Comparison of ENCODE assay signal across 9 mouse cellular contexts in the genomic region with DNA sequence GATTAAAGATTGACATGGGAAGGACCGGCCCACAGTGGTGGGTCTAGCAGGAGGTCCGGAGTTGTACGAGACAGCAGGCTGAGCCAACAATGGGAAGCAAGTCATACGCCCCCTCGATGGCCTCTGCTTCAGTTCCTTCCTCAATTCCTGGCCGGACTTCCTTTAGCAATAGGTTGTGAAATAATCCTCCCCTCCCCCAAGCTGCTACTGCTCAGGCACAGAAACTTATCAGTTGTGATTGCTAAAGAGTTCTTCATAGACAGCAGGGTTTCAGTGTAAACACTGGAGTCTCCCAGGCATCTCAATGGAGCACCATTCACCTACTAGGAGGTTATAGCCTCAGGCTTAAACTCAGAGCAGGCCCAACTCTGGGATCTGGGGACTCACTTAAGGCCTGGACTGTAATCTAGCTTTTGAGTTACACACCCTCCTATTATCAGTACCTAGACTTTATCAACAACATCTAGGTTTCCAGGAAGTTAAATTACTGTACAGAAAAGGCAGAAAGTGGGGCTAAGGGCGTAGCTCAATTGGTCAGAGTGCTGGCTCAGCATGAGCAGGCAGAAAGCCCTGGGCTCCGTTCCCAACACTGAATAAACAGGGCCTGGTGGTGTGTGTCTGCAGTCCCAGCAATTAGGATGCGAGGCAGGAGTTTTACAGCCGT.
DNase-seq lines count a peak whose midpoint lies in the region; ATAC-seq and TF ChIP-seq lines count a peak whose summit lies in the region.
"Had no signal": no experiment of that assay in that cellular context is flagged by ENCODE, and none has a peak within 500 bp of the region (broad histone marks: within the 10 kb centered on the region; RNA-seq: fewer than 3 reads in every experiment).

No protein-coding gene starts in this region.

- H3K36me3 ChIP-seq in ES-Bruce4 (ENCODE audit: control insufficient read depth, insufficient read depth, low read length, poor library complexity, severe bottlenecking), result 0 out of 2 replicates have a peak, but pooled peaks cover 2% of the 10 kb centered on the region
- peaks cover 22% of the 10 kb centered on the region for H3K36me3 ChIP-seq in forebrain, embryonic 14.5 days (ENCODE audit: control insufficient read depth, insufficient read depth, low read length)
- H3K36me3 ChIP-seq in lung, embryonic 16.5 days (ENCODE audit: control insufficient read depth, insufficient read depth, low read length), result peaks cover 4% of the 10 kb centered on the region

- WGBS in forebrain, embryonic 14.5 days, result 40% methylated on average over 10 of the region's 10 CpGs
- 16% methylated on average over 10 of the region's 10 CpGs for WGBS in lung, embryonic 16.5 days

- intact Hi-C loops in heart, postnatal 36 days (cut with DNase I), result loop anchor here (2.0 kb wide), 2 partner anchors 21 to 23 kb away; no protein-coding TSS in a partner anchor

- no peak overlapping the region for H3K9ac ChIP-seq in ES-Bruce4 (ENCODE audit: low read depth, poor library complexity, severe bottlenecking)
- H3K9ac ChIP-seq in forebrain, embryonic 14.5 days (ENCODE audit: low read length), result no peak overlapping the region
- H3K9ac ChIP-seq in lung, embryonic 16.5 days (ENCODE audit: low read length), result peak overlapping the region; percentile 34; the same call in 1 of the 2 replicates

- DNase-seq in forebrain, embryonic 14.5 days (ENCODE audit: low spot score), result peak; percentile 72
- peak; percentile 79 to 83 for DNase-seq in heart, postnatal 36 days
- peak; percentile 48 to 79 for DNase-seq in layer of hippocampus, adult 2 months (ENCODE audit: low spot score in 2 of 2)
- peak; percentile 64 for DNase-seq in ovary, postnatal 36 days (ENCODE audit: low spot score)
- no peak for DNase-seq in retina, embryonic 14.5 days (ENCODE audit: low spot score)

- no peaks in the 10 kb centered on the region for H3K9me3 ChIP-seq in ES-Bruce4 (replicated peaks; ENCODE audit: control insufficient read depth, insufficient read depth, low read length, poor library complexity, severe bottlenecking)
- no peaks in the 10 kb centered on the region for H3K9me3 ChIP-seq in forebrain, embryonic 14.5 days (replicated peaks; ENCODE audit: control insufficient read depth, low read length)
- no peaks in the 10 kb centered on the region for H3K9me3 ChIP-seq in lung, embryonic 16.5 days (ENCODE audit: control insufficient read depth, low read length)

- ATAC-seq in forebrain, embryonic 14.5 days, result peak; percentile 81
- peak; percentile 92 for ATAC-seq in lung, embryonic 16.5 days (ENCODE audit: low read depth)

- H3K4me2 ChIP-seq in forebrain, embryonic 14.5 days (ENCODE audit: low read length), result no peak overlapping the region
- peak overlapping the region; percentile 17; the same call in 1 of the 2 replicates for H3K4me2 ChIP-seq in lung, embryonic 16.5 days (ENCODE audit: low read depth, low read length)

- peak; percentile 86 for TF ChIP-seq EP300 in ES-Bruce4 (IDR thresholded peaks at IDR 0.05; ENCODE audit: insufficient read depth, low read depth, low read length)

- TF ChIP-seq CTCF in ES-Bruce4 (IDR thresholded peaks at IDR 0.05; ENCODE audit: low read depth, low read length), result no peak
- no peak for TF ChIP-seq CTCF in bone marrow macrophage, adult 2 months (IDR thresholded peaks at IDR 0.05; ENCODE audit: low read depth, low read length)
- peak; percentile 28; the same call in 1 of the 2 replicates for TF ChIP-seq CTCF in layer of hippocampus, adult 2 months (conservative IDR thresholded peaks at IDR 0.05)

- peak overlapping the region; percentile 81 for H3K27ac ChIP-seq in ES-Bruce4 (ENCODE audit: insufficient read depth, low read length)
- H3K27ac ChIP-seq in bone marrow macrophage, adult 2 months (ENCODE audit: insufficient read depth, low read depth, low read length), result peak overlapping the region; percentile 90
- H3K27ac ChIP-seq in forebrain, embryonic 14.5 days (ENCODE audit: low read depth, low read length), result peak overlapping the region; percentile 58
- peak overlapping the region; percentile 77 for H3K27ac ChIP-seq in layer of hippocampus, adult 2 months
- H3K27ac ChIP-seq in lung, embryonic 16.5 days (ENCODE audit: low read length), result peak overlapping the region; percentile 92

- no peaks in the 10 kb centered on the region for H3K27me3 ChIP-seq in ES-Bruce4 (ENCODE audit: control insufficient read depth, insufficient read depth, low read length, poor library complexity, severe bottlenecking)
- no peaks in the 10 kb centered on the region for H3K27me3 ChIP-seq in forebrain, embryonic 14.5 days (replicated peaks; ENCODE audit: control insufficient read depth, insufficient read depth, low read length)
- no peaks in the 10 kb centered on the region for H3K27me3 ChIP-seq in lung, embryonic 16.5 days (ENCODE audit: control insufficient read depth, insufficient read depth, low read depth, low read length)

- H3K4me3 ChIP-seq in ES-Bruce4 (ENCODE audit: low read depth, low read length), result no peak overlapping the region
- H3K4me3 ChIP-seq in bone marrow macrophage, adult 2 months (ENCODE audit: insufficient read depth, low read length), result peak overlapping the region; percentile 8; the same call in 1 of the 2 replicates
- no peak overlapping the region for H3K4me3 ChIP-seq in forebrain, embryonic 14.5 days (ENCODE audit: low read depth, low read length)
- no peak overlapping the region for H3K4me3 ChIP-seq in layer of hippocampus, adult 2 months
- no peak overlapping the region for H3K4me3 ChIP-seq in lung, embryonic 16.5 days (ENCODE audit: low read length)
- H3K4me3 ChIP-seq: erythroblast, embryonic 14.5 days had no signal

- H3K4me1 ChIP-seq in ES-Bruce4 (ENCODE audit: control insufficient read depth, insufficient read depth, low read length), result peaks cover 6% of the 10 kb centered on the region
- peaks cover 37% of the 10 kb centered on the region for H3K4me1 ChIP-seq in bone marrow macrophage, adult 2 months (ENCODE audit: control insufficient read depth, insufficient read depth, low read length)
- peaks cover 10% of the 10 kb centered on the region for H3K4me1 ChIP-seq in forebrain, embryonic 14.5 days (ENCODE audit: control insufficient read depth, insufficient read depth, low read length)
- H3K4me1 ChIP-seq in lung, embryonic 16.5 days (replicated peaks; ENCODE audit: control insufficient read depth, insufficient read depth, low read length), result peaks cover 14% of the 10 kb centered on the region

- no peak for TF ChIP-seq POLR2A in ES-Bruce4 (IDR thresholded peaks at IDR 0.05; ENCODE audit: insufficient read depth, low read length)
- no peak for TF ChIP-seq POLR2A in bone marrow macrophage, adult 2 months (IDR thresholded peaks at IDR 0.05; ENCODE audit: borderline replicate concordance, low read depth, low read length)
